Mouse (Mus musculus) kidney, adult 11 months (tissue): Measurements from ENCODE around the gene Gm128.

ENCODE experiments used
- DNase-seq: peaks from one replicate; pipeline ENCODE4 v3.0.0; 2022

Gene Gm128

GRCm38 (mm10) chr3:95241498-95241897 lies at the start of gene Gm128:
Gene Gm128, minus strand, starts transcription at chr3:95241598.
- DNase-seq, result no peak

GRCm38 (mm10) chr3:95291041-95291440 lies 49.6 kb upstream of the Gm128 start:
- DNase-seq, result no peak

GRCm38 (mm10) chr3:95290156-95290555 lies 48.8 kb upstream of the Gm128 start:
- no peak for DNase-seq

- no peak for DNase-seq
Observed at GRCm38 (mm10) chr3:95289419-95289818, 48.0 kb upstream of the Gm128 start.

- no peak for DNase-seq
Observed at GRCm38 (mm10) chr3:95287541-95287940, 46.1 kb upstream of the Gm128 start.

- DNase-seq, result peak; percentile 58
Observed at GRCm38 (mm10) chr3:95286510-95286909, 45.1 kb upstream of the Gm128 start.

GRCm38 (mm10) chr3:95286011-95286410 lies 44.6 kb upstream of the Gm128 start:
- DNase-seq, result peak; percentile 65

GRCm38 (mm10) chr3:95285390-95285789 lies 44.0 kb upstream of the Gm128 start:
- DNase-seq, result no peak

GRCm38 (mm10) chr3:95284501-95285281 lies 43.3 kb upstream of the Gm128 start:
- no peak for DNase-seq

- no peak for DNase-seq
Observed at GRCm38 (mm10) chr3:95284062-95284461, 42.7 kb upstream of the Gm128 start.

- no peak for DNase-seq
Observed at GRCm38 (mm10) chr3:95283589-95283941, 42.2 kb upstream of the Gm128 start.

GRCm38 (mm10) chr3:95282865-95283588 lies 41.6 kb upstream of the Gm128 start:
- DNase-seq, result peak; percentile 85

- DNase-seq, result no peak
Observed at GRCm38 (mm10) chr3:95282381-95282864, 41.0 kb upstream of the Gm128 start.

GRCm38 (mm10) chr3:95281216-95282126 lies 40.1 kb upstream of the Gm128 start, which contains the start of the genes Mindy1 and Prune1:
Gene Mindy1, plus strand, starts transcription at chr3:95281345.
Gene Prune1, minus strand, starts transcription at chr3:95282076.
- peak; percentile 98 for DNase-seq

GRCm38 (mm10) chr3:95280747-95281146 lies 39.3 kb upstream of the Gm128 start:
- peak; percentile 54 for DNase-seq

- no peak for DNase-seq
Observed at GRCm38 (mm10) chr3:95277149-95277551, 35.8 kb upstream of the Gm128 start.

GRCm38 (mm10) chr3:95276428-95276934 lies 35.1 kb upstream of the Gm128 start:
- DNase-seq, result no peak

- no peak for DNase-seq
Observed at GRCm38 (mm10) chr3:95275161-95275560, 33.8 kb upstream of the Gm128 start.

GRCm38 (mm10) chr3:95274453-95274852 lies 33.1 kb upstream of the Gm128 start:
- DNase-seq, result no peak

- DNase-seq, result no peak
Observed at GRCm38 (mm10) chr3:95273471-95273870, 32.1 kb upstream of the Gm128 start.

GRCm38 (mm10) chr3:95270766-95271364 lies 29.5 kb upstream of the Gm128 start:
- no peak for DNase-seq

GRCm38 (mm10) chr3:95269789-95270188 lies 28.4 kb upstream of the Gm128 start:
- no peak for DNase-seq
